Mouse (Mus musculus): ENCODE measurements around the gene Gzmm. TPM values are rescaled to one million over a fixed set of nuclear protein-coding genes. Genes with fewer than 3 reads are reported as not detected.

The Gzmm gene
- polyA plus RNA-seq, 1 experiment from 2014 or later: 0.15 TPM

GRCm38 (mm10) chr10:79738259-79738658 is 49.4 kb downstream of the Gzmm start:
- no peak for ATAC-seq (ENCODE audit: low read depth)
- Histone ChIP-seq H3K27me3 (ENCODE audit: control insufficient read depth, insufficient read depth, low read depth, low read length) (no peaks in the 10 kb centered on the region), H3K9ac (ENCODE audit: low read depth, low read length) (no peak overlapping the region), H3K4me1 (ENCODE audit: control insufficient read depth, low read depth, low read length) (no peaks in the 10 kb centered on the region), H3K27ac (ENCODE audit: low read length) (no peak overlapping the region), H3K4me2 (ENCODE audit: low read depth, low read length) (no peak overlapping the region), H3K4me3 (ENCODE audit: low read depth, low read length) (no peak overlapping the region), H3K9me3 (replicated peaks; ENCODE audit: control insufficient read depth, low read length) (no peaks in the 10 kb centered on the region), H3K36me3 (ENCODE audit: control insufficient read depth, insufficient read depth) (peaks cover 51% of the 10 kb centered on the region)
- WGBS (ENCODE audit: insufficient replicate concordance): 83% methylated on average over 10 of the region's 10 CpGs

GRCm38 (mm10) chr10:79739234-79739633 is 50.4 kb downstream of the Gzmm start:
- H3K36me3 ChIP-seq (ENCODE audit: control insufficient read depth, insufficient read depth): peaks cover 53% of the 10 kb centered on the region

DNA sequence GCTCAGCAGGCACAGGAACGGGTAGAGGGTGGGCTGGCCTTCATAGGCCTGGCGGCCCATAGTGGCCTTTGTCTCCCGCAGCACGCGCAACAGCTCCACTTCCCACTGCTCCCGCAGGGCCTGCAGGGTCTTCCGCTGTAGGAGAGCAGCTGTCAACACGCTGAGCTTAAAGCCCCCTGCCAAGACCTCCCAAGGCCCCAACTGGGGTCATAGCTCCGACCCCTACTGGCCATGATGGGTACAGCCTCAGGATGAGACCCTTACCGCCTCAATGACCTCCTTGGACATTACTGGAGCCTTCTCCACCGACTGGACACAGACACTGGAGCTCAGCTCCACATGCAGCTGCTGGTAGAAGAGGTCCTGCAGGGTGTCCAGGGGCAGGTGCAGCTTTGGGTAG is 52.0 kb downstream of the Gzmm start:
- H3K36me3 ChIP-seq (ENCODE audit: control insufficient read depth, insufficient read depth): peaks cover 51% of the 10 kb centered on the region
- WGBS (ENCODE audit: insufficient replicate concordance): 78% methylated on average over 11 of the region's 11 CpGs
- H3K4me1 ChIP-seq (ENCODE audit: control insufficient read depth, low read depth, low read length): peaks cover 8% of the 10 kb centered on the region
- no peak overlapping the region for H3K9ac ChIP-seq (ENCODE audit: low read depth, low read length)
- no peaks in the 10 kb centered on the region for H3K9me3 ChIP-seq (replicated peaks; ENCODE audit: control insufficient read depth, low read length)
- no peak overlapping the region for H3K4me2 ChIP-seq (ENCODE audit: low read depth, low read length)
- no peak overlapping the region for H3K27ac ChIP-seq (ENCODE audit: low read length)
- no peaks in the 10 kb centered on the region for H3K27me3 ChIP-seq (ENCODE audit: control insufficient read depth, insufficient read depth, low read depth, low read length)
- H3K4me3 ChIP-seq (ENCODE audit: low read depth, low read length): no peak overlapping the region
- no peak for ATAC-seq (ENCODE audit: low read depth)

More at GRCm38 (mm10) chr10:79739234-79739633, 50.4 kb downstream of the Gzmm start:
- no peaks in the 10 kb centered on the region for H3K27me3 ChIP-seq (ENCODE audit: control insufficient read depth, insufficient read depth, low read depth, low read length)
- H3K4me2 ChIP-seq (ENCODE audit: low read depth, low read length): no peak overlapping the region
- no peaks in the 10 kb centered on the region for H3K9me3 ChIP-seq (replicated peaks; ENCODE audit: control insufficient read depth, low read length)
- H3K9ac ChIP-seq (ENCODE audit: low read depth, low read length): no peak overlapping the region
- H3K4me3 ChIP-seq (ENCODE audit: low read depth, low read length): no peak overlapping the region
- H3K27ac ChIP-seq (ENCODE audit: low read length): no peak overlapping the region
- ATAC-seq (ENCODE audit: low read depth): no peak
- 89% methylated on average over 28 of the region's 28 CpGs for WGBS (ENCODE audit: insufficient replicate concordance)
- H3K4me1 ChIP-seq (ENCODE audit: control insufficient read depth, low read depth, low read length): no peaks in the 10 kb centered on the region

GRCm38 (mm10) chr10:79743161-79743560 is 54.3 kb downstream of the Gzmm start:
- H3K4me1 ChIP-seq (ENCODE audit: control insufficient read depth, low read depth, low read length): peaks cover 16% of the 10 kb centered on the region
- H3K27ac ChIP-seq (ENCODE audit: low read length): no peak overlapping the region
- H3K36me3 ChIP-seq (ENCODE audit: control insufficient read depth, insufficient read depth): peaks cover 29% of the 10 kb centered on the region
- no peak overlapping the region for H3K4me3 ChIP-seq (ENCODE audit: low read depth, low read length)
- H3K9ac ChIP-seq (ENCODE audit: low read depth, low read length): no peak overlapping the region
- H3K4me2 ChIP-seq (ENCODE audit: low read depth, low read length): no peak overlapping the region
- 82% methylated on average over 11 of the region's 11 CpGs for WGBS (ENCODE audit: insufficient replicate concordance)
- H3K9me3 ChIP-seq (replicated peaks; ENCODE audit: control insufficient read depth, low read length): no peaks in the 10 kb centered on the region
- H3K27me3 ChIP-seq (ENCODE audit: control insufficient read depth, insufficient read depth, low read depth, low read length): no peaks in the 10 kb centered on the region
- ATAC-seq (ENCODE audit: low read depth): no peak

- peaks cover 28% of the 10 kb centered on the region for H3K36me3 ChIP-seq (ENCODE audit: control insufficient read depth, insufficient read depth)
- H3K27me3 ChIP-seq (ENCODE audit: control insufficient read depth, insufficient read depth, low read depth, low read length): no peaks in the 10 kb centered on the region
- H3K4me1 ChIP-seq (ENCODE audit: control insufficient read depth, low read depth, low read length): peaks cover 16% of the 10 kb centered on the region
- no peak for ATAC-seq (ENCODE audit: low read depth)
- H3K9ac ChIP-seq (ENCODE audit: low read depth, low read length): no peak overlapping the region
- H3K27ac ChIP-seq (ENCODE audit: low read length): no peak overlapping the region
- H3K4me2 ChIP-seq (ENCODE audit: low read depth, low read length): no peak overlapping the region
- no peaks in the 10 kb centered on the region for H3K9me3 ChIP-seq (replicated peaks; ENCODE audit: control insufficient read depth, low read length)
- 78% methylated on average over 15 of the region's 15 CpGs for WGBS (ENCODE audit: insufficient replicate concordance)
- H3K4me3 ChIP-seq (ENCODE audit: low read depth, low read length): no peak overlapping the region
Measured at GRCm38 (mm10) chr10:79743650-79744365, 55.0 kb downstream of the Gzmm start.

Other genes with a start within 250 kb of the Gzmm start
- not detected in 2 replicates for gene Vmn2r83, start 220.3 kb upstream of the Gzmm start, polyA plus RNA-seq (2015; fragmentation: Nextera tagmentation; extraction: Ambion mirVana)
- 24.2 and 26.0 TPM in 2 replicates for gene Plpp2, start 155.2 kb upstream of the Gzmm start, polyA plus RNA-seq (2015; fragmentation: Nextera tagmentation; extraction: Ambion mirVana)
- 10.6 and 11.6 TPM in 2 replicates for gene Mier2, start 133.8 kb upstream of the Gzmm start, polyA plus RNA-seq (2015; fragmentation: Nextera tagmentation; extraction: Ambion mirVana)
- not detected in 2 replicates for gene Theg, start 101.7 kb upstream of the Gzmm start, polyA plus RNA-seq (2015; fragmentation: Nextera tagmentation; extraction: Ambion mirVana)
- not detected in 2 replicates for gene C2cd4c, start 75.0 kb upstream of the Gzmm start, polyA plus RNA-seq (2015; fragmentation: Nextera tagmentation; extraction: Ambion mirVana)
- gene Shc2, start 51.1 kb upstream of the Gzmm start, polyA plus RNA-seq (2015; fragmentation: Nextera tagmentation; extraction: Ambion mirVana): 0.06 and 0.08 TPM in 2 replicates
- gene Odf3l2, start 43.3 kb upstream of the Gzmm start, polyA plus RNA-seq (2015; fragmentation: Nextera tagmentation; extraction: Ambion mirVana): not detected in 2 replicates
- 0.16 and 0.24 TPM in 2 replicates for gene Madcam1, start 24.5 kb upstream of the Gzmm start, polyA plus RNA-seq (2015; fragmentation: Nextera tagmentation; extraction: Ambion mirVana)
- gene Tpgs1, start 19.7 kb upstream of the Gzmm start, polyA plus RNA-seq (2015; fragmentation: Nextera tagmentation; extraction: Ambion mirVana): 19.3 and 19.4 TPM in 2 replicates
- gene Cdc34, start 6.8 kb upstream of the Gzmm start, polyA plus RNA-seq (2015; fragmentation: Nextera tagmentation; extraction: Ambion mirVana): 80.5 and 81.5 TPM in 2 replicates
- gene Bsg, start 15.5 kb downstream of the Gzmm start, polyA plus RNA-seq (2015; fragmentation: Nextera tagmentation; extraction: Ambion mirVana): 924 and 947 TPM in 2 replicates
- gene Hcn2, start 27.6 kb downstream of the Gzmm start, polyA plus RNA-seq (2015; fragmentation: Nextera tagmentation; extraction: Ambion mirVana): not detected in 2 replicates
- gene Polrmt, start 57.6 kb downstream of the Gzmm start, polyA plus RNA-seq (2015; fragmentation: Nextera tagmentation; extraction: Ambion mirVana): 13.4 and 14.4 TPM in 2 replicates
- gene Fgf22, start 66.1 kb downstream of the Gzmm start, polyA plus RNA-seq (2015; fragmentation: Nextera tagmentation; extraction: Ambion mirVana): not detected in 2 replicates
- gene Rnf126, start 77.9 kb downstream of the Gzmm start, polyA plus RNA-seq (2015; fragmentation: Nextera tagmentation; extraction: Ambion mirVana): 17.4 and 26.2 TPM in 2 replicates
- gene Fstl3, start 88.3 kb downstream of the Gzmm start, polyA plus RNA-seq (2015; fragmentation: Nextera tagmentation; extraction: Ambion mirVana): 1.0 TPM in 2 replicates
- gene Prss57, start 101.9 kb downstream of the Gzmm start, polyA plus RNA-seq (2015; fragmentation: Nextera tagmentation; extraction: Ambion mirVana): 6.3 and 7.1 TPM in 2 replicates
- 7.9 and 8.0 TPM in 2 replicates for gene Palm, start 104.6 kb downstream of the Gzmm start, polyA plus RNA-seq (2015; fragmentation: Nextera tagmentation; extraction: Ambion mirVana)
- gene Misp, start 132.0 kb downstream of the Gzmm start, polyA plus RNA-seq (2015; fragmentation: Nextera tagmentation; extraction: Ambion mirVana): 0.43 and 1.4 TPM in 2 replicates
- 112 and 124 TPM in 2 replicates for gene Ptbp1, start 165.4 kb downstream of the Gzmm start, polyA plus RNA-seq (2015; fragmentation: Nextera tagmentation; extraction: Ambion mirVana)
- gene Prtn3, start 185.5 kb downstream of the Gzmm start, polyA plus RNA-seq (2015; fragmentation: Nextera tagmentation; extraction: Ambion mirVana): 96.8 and 106 TPM in 2 replicates
- 4.8 and 5.1 TPM in 2 replicates for gene Plppr3, start 185.6 kb downstream of the Gzmm start, polyA plus RNA-seq (2015; fragmentation: Nextera tagmentation; extraction: Ambion mirVana)
- gene Elane, start 197.2 kb downstream of the Gzmm start, polyA plus RNA-seq (2015; fragmentation: Nextera tagmentation; extraction: Ambion mirVana): 204 and 208 TPM in 2 replicates
- gene Cfd, start 201.8 kb downstream of the Gzmm start, polyA plus RNA-seq (2015; fragmentation: Nextera tagmentation; extraction: Ambion mirVana): not detected in 2 replicates
- gene Med16, start 219.9 kb downstream of the Gzmm start, polyA plus RNA-seq (2015; fragmentation: Nextera tagmentation; extraction: Ambion mirVana): 14.7 and 15.3 TPM in 2 replicates
- gene Gm26602, start 221.8 kb downstream of the Gzmm start, polyA plus RNA-seq (2015; fragmentation: Nextera tagmentation; extraction: Ambion mirVana): 2.5 TPM in 1 of 2 replicates, not detected in the other
- 0.18 and 0.20 TPM in 2 replicates for gene Kiss1r, start 228.0 kb downstream of the Gzmm start, polyA plus RNA-seq (2015; fragmentation: Nextera tagmentation; extraction: Ambion mirVana)
- gene R3hdm4, start 232.2 kb downstream of the Gzmm start, polyA plus RNA-seq (2015; fragmentation: Nextera tagmentation; extraction: Ambion mirVana): 47.1 and 49.3 TPM in 2 replicates
- 5.1 and 5.8 TPM in 2 replicates for gene Arid3a, start 238.0 kb downstream of the Gzmm start, polyA plus RNA-seq (2015; fragmentation: Nextera tagmentation; extraction: Ambion mirVana)